Mouse (Mus musculus) 3T3-L1 (cell line): ENCODE results near the gene Sgca.
A peak's percentile ranks its signal among the peaks of the same experiment; 100 is the strongest.

Experiments used
- DNase-seq: peaks from one replicate; pipeline ENCODE4 v3.0.0-alpha.2; 2015; ENCODE audit warnings: low read depth, low spot score

Sgca gene

DNA sequence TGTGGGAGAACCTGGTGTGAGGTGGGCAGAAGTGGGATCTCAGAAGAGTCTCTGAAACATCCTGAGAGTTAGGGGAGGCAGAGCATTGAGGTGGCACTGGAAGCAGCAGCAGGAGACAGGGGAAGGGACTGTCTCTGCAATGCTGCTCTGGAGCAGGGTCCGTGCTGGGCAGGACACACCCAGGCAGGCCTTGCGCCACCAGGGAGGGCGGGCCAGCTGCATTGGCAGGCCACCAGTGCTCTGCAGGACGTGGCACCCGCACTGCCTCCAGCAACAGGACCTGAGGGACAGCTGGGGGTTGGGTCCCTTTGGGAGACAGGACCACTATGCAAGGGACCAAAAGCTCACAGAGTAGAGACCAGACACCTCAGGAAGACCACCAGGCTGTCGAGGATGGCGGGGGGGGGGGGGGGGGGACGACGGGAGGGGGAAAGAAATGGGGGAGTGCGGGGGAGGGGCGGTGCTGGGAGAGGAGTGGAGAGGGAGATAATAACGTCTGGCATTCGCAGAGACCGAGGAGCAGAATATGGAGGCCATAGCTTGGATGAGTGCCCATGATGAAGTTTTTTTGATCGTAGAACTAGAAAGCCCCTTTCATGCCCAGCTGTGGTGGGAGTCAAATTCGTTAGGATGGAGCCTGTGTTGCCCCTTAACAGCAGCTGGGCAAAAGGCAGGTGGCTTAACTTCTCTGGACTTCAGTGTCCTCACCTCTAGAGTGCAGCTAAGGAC lies 60.3 kb downstream of the Sgca start:
- DNase-seq, result peak; percentile 72

DNA sequence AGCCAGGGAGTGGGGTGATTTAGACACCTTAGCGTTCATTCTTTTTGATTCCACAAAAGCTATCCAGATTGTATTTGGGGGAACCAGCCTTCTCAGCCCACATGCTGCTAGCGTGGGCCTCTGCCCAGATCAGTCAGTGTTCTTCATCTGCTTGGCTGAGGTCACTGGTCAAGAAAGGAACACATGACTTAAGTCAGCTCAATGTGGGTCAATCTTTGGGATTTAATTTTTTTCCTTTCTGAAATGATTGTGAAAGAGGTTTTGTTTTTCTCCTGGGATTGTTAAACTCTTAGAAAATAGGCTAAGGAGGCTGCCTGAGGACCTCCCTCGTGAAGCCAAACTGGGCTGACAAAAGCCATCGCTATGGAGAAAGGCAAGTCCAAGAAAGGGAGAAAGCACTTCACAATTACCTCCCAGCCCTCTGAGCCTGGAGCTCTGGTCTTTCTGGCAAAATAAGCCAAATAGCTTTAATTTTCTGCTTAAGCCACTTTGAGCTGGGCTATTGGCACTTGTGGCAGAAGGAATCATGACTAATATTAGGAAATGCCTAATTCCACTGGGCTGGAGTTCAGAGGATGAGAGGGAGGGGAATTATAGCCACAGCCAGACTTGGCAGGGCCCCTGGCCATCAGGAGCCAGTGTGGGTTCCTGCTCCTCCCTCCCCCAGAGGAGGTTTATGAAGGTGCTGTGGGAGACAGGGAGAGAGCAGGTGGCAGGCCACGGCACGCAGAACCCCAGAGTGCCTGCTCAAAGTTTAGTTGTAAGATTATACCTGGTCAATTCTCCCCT lies 62.6 kb downstream of the Sgca start:
- peak; percentile 79 for DNase-seq
